Mouse (Mus musculus): ENCODE data around the gene Cdh26.

Gene Cdh26

GRCm38 (mm10) chr2:178430231-178430630, at the start of gene Cdh26:
Cdh26 (plus strand) TSS chr2:178430531.
- DNase-seq (ENCODE audit: low read depth, low spot score): no peak

GRCm38 (mm10) chr2:178407053-178407815, 23.1 kb upstream of the Cdh26 start, which contains the start of gene Sycp2:
Sycp2 (minus strand) TSS chr2:178407685.
- DNase-seq (ENCODE audit: low read depth, low spot score): peak; percentile 80

DNA sequence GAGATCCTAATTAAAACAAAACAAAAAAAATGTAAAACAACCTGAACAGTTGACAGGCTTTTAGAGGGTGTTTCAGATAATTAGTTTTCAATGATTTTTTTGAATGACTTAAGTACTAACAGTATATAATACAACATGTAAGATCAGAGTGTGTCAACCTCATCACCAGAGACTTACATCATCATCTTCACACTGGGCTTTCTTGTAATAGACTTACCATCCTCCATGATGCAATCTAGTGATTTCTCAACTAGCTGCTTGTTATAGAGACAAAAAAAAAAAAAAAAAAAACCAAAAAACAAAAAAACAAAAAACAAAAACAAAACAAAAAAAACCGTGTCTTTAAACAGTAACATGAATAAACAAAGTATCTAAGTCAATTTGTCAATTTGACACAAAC, 21.3 kb upstream of the Cdh26 start:
- DNase-seq (ENCODE audit: low read depth, low spot score): no peak

- DNase-seq (ENCODE audit: low read depth, low spot score): no peak
These were observed 20.0 kb upstream of the Cdh26 start for GRCm38 (mm10) chr2:178410286-178410685.

DNA sequence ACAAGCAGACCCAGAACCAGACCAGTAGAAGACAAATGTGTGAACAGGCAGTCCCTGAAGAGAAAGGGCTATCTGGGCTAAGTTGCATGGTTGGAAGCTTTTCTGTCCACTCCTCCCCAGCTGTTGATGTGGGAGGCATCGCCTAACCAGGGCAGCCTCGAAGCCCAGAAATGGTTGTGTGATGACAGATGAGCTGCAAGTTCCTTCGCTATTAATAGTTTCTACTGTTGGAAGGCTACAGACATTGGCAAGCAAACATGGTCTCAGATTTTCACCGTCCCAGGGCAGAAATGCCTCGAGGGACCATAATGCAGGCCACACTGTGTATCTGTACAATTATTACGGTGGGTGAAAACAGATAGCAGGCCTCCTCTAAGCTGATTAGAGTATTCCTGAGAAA, 17.7 kb upstream of the Cdh26 start:
- DNase-seq (ENCODE audit: low read depth, low spot score): no peak

DNA sequence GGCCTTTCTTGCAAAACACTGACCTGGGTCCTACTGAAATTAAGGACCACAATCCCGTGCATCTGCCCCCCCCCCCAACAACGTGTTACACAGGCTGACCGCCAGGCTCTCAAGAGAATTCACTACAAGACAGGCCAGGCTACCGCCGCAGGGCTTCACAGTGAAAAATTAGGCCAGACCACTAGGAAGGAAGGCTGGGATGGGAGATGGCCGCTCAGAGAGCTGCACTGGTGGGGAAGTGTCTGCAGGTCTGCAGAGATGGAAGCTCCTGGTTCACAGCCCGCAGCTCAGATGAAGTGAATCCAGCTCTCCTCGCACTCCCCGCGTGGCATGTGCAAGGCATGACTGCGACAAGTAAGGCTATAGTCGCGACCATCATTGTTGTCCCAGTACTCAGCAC, 17.2 kb upstream of the Cdh26 start:
- DNase-seq (ENCODE audit: low read depth, low spot score): no peak

GRCm38 (mm10) chr2:178413481-178414260, 16.7 kb upstream of the Cdh26 start:
- DNase-seq (ENCODE audit: low read depth, low spot score): peak; percentile 74

DNA sequence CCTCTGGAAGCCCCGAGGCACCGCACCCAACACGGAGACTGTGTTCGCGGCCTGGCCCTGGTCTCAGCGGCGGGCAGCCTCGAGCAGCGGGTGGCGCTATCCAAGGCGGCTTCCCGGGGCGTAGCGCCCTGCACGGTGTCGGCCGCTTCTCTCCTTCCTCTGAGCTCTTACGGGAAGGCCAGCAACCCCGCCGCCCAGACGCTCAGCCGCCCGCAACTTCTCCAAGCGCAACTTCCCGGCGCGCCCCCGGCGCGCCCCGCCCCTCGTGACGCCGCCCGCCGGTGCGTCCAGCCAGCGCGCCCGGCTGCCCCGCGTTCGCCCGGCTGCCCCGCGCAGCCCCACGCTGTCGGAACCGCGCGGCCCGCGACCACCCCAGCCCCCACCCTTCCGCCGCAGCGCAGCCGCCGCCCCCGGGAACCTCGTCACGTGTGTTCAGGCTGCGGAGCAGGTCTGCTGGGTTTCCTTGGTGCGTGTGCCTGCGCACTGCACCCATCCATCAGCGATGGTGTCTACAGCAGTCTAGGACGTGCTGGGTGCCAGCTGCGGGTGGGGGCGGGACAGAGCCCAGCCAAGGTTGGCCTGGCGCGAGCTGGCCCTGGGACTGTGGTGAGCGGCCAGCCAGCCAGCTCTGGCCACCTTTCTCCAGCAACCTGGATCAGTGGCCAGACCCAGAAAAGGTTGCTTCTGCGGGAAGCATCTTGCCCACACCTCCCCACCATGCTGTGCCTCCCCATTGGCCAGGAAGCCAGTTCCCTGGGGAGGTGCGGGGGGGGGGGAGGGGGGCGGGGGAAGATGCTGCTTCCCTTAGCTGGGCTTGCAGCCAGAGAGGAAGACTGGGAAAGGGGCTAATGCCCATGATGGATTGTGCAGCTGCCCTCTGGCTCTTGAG, 15.8 kb upstream of the Cdh26 start, which contains the start of the genes Ppp1r3d and Fam217b:
Gene Ppp1r3d, minus strand, starts transcription at position 212 of the 889 bp plus-strand sequence.
Gene Fam217b, plus strand, starts transcription at position 264 of the 889 bp plus-strand sequence.
- peak; percentile 65 for DNase-seq (ENCODE audit: low read depth, low spot score)

DNA sequence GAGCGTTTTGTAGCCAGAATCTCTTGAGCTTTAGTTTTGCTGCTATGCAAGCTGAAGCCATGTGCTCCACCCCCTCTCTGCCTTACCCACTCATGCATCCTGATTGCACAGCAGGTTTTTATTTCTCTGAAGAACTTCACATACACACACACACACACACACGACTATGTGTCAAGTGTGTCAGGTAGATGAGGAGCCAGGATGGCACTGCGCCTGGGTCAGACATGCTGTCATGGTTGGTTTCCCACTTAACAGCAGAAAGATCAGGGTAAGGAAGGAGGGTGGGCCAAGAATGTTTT, 15.2 kb upstream of the Cdh26 start:
- DNase-seq (ENCODE audit: low read depth, low spot score): no peak

DNA sequence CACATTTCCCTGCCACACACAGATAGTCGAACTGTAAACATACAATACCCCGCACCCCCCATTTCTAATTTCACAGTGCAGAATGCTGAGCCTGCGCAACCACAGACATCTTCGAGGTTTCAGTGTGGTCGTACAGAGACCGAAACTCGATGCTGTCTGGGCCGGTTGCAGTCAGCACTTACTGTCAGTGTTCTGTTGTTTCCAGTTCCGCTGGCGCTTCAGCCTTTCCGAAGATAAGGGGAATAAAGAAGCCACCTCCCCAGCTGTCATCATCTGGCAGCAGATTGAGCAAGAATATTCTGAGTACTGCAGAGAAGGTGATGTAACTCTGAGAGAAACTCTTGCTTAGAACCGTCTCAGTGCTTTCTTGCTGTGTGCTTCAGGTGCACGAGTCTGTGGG, 13.9 kb upstream of the Cdh26 start:
- no peak for DNase-seq (ENCODE audit: low read depth, low spot score)

DNA sequence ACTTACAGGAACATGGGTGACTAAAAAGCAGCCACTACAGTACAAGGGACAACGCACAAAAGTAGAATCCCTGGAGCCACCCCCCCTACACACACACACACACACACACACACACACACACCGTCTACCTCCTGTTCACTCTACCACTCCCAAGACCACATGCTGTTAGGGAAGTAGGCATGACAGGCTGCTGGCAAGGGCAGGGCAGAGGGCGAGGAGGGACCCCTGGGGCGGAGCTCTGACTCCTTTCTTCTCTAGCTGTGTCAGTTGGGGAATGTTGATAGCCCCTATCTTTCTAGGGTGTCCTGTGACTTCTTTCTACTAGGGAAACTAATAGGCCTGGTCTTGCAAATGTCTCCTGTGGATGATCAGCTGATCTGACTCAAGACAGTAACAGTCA, 13.4 kb upstream of the Cdh26 start:
- DNase-seq (ENCODE audit: low read depth, low spot score): peak; percentile 56

DNA sequence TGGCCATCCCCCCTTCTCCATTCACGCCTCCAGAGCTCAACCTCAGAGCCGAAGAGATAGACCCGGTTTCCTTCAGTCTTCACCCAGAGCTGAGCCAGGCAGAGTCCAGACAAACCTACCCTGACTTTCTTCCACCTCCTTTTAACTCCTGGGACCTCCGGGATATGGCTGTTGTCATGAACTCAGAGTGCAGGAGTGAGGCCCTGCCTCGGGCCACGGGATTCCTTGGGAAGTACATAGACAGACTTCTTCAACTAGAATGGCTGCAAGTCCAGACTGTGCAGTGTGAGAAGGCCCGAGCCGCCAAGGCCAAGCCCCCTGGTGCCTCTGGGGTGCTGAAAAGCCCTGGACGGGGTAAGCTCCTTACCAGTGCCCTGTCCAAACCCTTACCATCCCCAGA, 9.8 kb upstream of the Cdh26 start:
- DNase-seq (ENCODE audit: low read depth, low spot score): no peak

- DNase-seq (ENCODE audit: low read depth, low spot score): no peak
These were observed 8.7 kb upstream of the Cdh26 start for GRCm38 (mm10) chr2:178421603-178422002.

DNA sequence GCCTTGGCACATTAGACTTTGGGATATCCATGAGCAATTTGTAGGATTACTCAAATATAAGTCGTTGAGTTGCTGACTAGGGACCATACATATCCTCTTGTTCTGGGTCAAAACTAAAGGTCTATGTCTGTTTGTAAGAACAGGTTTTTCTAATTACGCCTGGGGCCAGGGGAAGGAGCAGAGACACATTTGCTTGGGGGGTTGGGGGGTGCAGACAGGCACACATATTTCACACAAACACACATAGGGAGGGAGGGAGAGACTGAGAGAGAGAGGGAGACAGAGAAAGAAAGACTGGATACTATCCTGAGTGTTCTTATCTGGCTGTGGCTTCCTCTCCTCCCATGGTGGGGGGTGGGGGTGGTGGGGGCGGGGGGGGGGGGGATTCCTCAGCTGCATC, 8.1 kb upstream of the Cdh26 start:
- DNase-seq (ENCODE audit: low read depth, low spot score): no peak

DNA sequence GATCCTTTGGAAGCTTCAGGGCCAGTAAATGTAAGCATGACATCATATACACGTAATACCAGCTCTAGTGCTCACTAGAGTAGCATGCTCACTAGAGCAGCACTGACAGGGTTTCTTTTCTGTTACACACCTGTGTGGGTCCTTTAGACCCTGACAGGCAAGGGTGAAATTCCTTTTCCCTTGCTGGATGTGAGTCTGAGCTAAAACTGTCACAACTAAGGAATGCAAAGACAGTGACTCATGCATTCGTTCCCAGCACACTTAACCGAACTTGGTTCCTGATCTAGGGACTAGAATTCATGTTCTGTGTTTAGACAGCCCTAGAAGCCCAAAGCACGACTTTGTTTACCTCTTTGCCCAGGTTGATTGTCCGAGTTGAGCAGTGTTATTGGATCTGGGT, 7.1 kb upstream of the Cdh26 start:
- DNase-seq (ENCODE audit: low read depth, low spot score): no peak

GRCm38 (mm10) chr2:178426229-178426628, 4.1 kb upstream of the Cdh26 start:
- DNase-seq (ENCODE audit: low read depth, low spot score): no peak

DNA sequence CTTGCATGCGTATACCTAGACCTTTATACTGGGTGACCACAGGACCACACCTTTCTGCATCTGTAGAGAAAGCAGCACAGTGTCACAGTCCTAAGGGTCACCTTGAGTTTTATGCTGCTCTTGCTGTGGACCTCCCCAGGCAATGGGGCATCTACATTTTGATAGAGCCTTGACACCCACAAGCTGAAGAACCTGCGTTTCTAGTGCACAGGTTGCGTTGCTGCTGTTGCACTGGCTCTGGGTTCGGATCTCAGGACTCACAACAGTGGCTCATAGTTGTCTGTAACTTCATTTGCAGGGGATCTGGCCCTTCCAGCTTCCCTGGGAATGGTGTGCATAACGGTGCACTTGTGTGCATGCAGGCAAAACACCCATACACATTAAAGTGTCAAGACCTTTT, 3.1 kb upstream of the Cdh26 start:
- DNase-seq (ENCODE audit: low read depth, low spot score): no peak

- no peak for DNase-seq (ENCODE audit: low read depth, low spot score)
These were observed 2.1 kb upstream of the Cdh26 start for GRCm38 (mm10) chr2:178428183-178428582.

- DNase-seq (ENCODE audit: low read depth, low spot score): no peak
These were observed 1.7 kb upstream of the Cdh26 start for GRCm38 (mm10) chr2:178428676-178429075.

GRCm38 (mm10) chr2:178429426-178429825, 905 bp upstream of the Cdh26 start:
- DNase-seq (ENCODE audit: low read depth, low spot score): no peak

DNA sequence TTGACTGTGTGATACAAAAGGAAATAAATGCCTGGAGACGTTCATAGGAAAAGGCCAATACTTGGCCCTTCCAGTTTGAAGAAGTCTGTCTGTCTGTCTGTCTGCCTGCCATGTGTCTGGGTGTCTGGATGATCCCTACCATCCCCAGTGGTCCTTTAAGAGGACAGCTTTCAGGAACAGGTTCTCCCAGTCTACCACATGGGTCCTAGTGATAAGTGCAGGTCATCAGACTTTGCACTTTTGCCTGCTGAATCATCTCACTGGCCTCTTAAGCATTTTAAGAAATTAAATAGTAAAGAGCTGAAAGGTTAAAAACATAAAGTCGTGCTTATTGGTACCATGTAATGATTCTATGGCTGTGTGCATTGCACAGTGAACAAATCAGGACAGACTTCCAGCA, 3.2 kb downstream of the Cdh26 start:
- DNase-seq (ENCODE audit: low read depth, low spot score): no peak

GRCm38 (mm10) chr2:178433903-178434302, 3.6 kb downstream of the Cdh26 start:
- DNase-seq (ENCODE audit: low read depth, low spot score): no peak
